Mouse (Mus musculus) macrophage (primary cell): ENCODE measurements around the gene Srgap1. TPM values are rescaled to one million over a fixed set of nuclear protein-coding genes. Genes with fewer than 3 reads are reported as not detected.

ENCODE experiments used
- H3K27ac ChIP-seq: fragments of 350-480 bp; formaldehyde crosslinking; 2 replicates; pipeline ENCODE4 v1.9.0; 2021
- H3K36me3 ChIP-seq: fragments of 350-480 bp; formaldehyde crosslinking; 2 replicates; pipeline ENCODE4 v1.9.0; 2021; ENCODE audit errors: inconsistent target
- H3K4me3 ChIP-seq: fragments of 350-480 bp; formaldehyde crosslinking; 2 replicates; pipeline ENCODE4 v1.9.0; 2021; ENCODE audit errors: inconsistent target
- H3K79me2 ChIP-seq: fragments of 350-480 bp; formaldehyde crosslinking; 2 replicates; pipeline ENCODE4 v1.9.0; 2021; ENCODE audit errors: inconsistent target
- WGBS: methylation state at CpG from one replicate; pipeline ENCODE4 v1.1.7; 2026; ENCODE audit warnings: inconsistent platforms; ENCODE audit not compliant: missing documents; 5-methylcytosine and 5-hydroxymethylcytosine counted together
- polyA plus RNA-seq: library from polyadenylated mRNA; stranded (reverse); fragments of 250-400 nt; gene quantifications from 3 replicates; pipeline ENCODE4 v1.2.4, GENCODE M21; 2018; ENCODE audit warnings: inconsistent platforms

Srgap1 gene
- polyA plus RNA-seq, 1 experiment from 2014 or later: 0.03 TPM

- Histone ChIP-seq H3K36me3 (no peaks in the 10 kb centered on the region), H3K79me2 (no peaks in the 10 kb centered on the region), H3K4me3 (no peak overlapping the region), H3K27ac (no peak overlapping the region)
- WGBS: 95% methylated on average over 5 of the region's 5 CpGs
These were observed 13.8 kb downstream of the Srgap1 start for GRCm38 (mm10) chr10:122033271-122033670.

- 87% methylated on average over 5 of the region's 5 CpGs for WGBS
- H3K27ac ChIP-seq: no peak overlapping the region
- H3K4me3 ChIP-seq: no peak overlapping the region
- no peaks in the 10 kb centered on the region for H3K79me2 ChIP-seq
- no peaks in the 10 kb centered on the region for H3K36me3 ChIP-seq
These were observed 16.7 kb downstream of the Srgap1 start for GRCm38 (mm10) chr10:122030420-122030819.

GRCm38 (mm10) chr10:122029738-122030137 lies 17.4 kb downstream of the Srgap1 start:
- WGBS: 24% methylated on average over 7 of the region's 7 CpGs
- H3K27ac ChIP-seq: no peak overlapping the region
- H3K4me3 ChIP-seq: no peak overlapping the region
- H3K79me2 ChIP-seq: no peaks in the 10 kb centered on the region
- H3K36me3 ChIP-seq: no peaks in the 10 kb centered on the region

GRCm38 (mm10) chr10:122025198-122025597 lies 21.9 kb downstream of the Srgap1 start:
- 93% methylated on average over 6 of the region's 6 CpGs for WGBS
- Histone ChIP-seq H3K4me3 (no peak overlapping the region), H3K27ac (no peak overlapping the region), H3K79me2 (no peaks in the 10 kb centered on the region), H3K36me3 (no peaks in the 10 kb centered on the region)

- 97% methylated on average over 5 of the region's 5 CpGs for WGBS
- no peak overlapping the region for H3K4me3 ChIP-seq
- H3K36me3 ChIP-seq: no peaks in the 10 kb centered on the region
- H3K79me2 ChIP-seq: no peaks in the 10 kb centered on the region
- no peak overlapping the region for H3K27ac ChIP-seq
These were observed 26.2 kb downstream of the Srgap1 start for GRCm38 (mm10) chr10:122020906-122021305.

- Histone ChIP-seq H3K79me2 (no peaks in the 10 kb centered on the region), H3K27ac (no peak overlapping the region), H3K36me3 (no peaks in the 10 kb centered on the region), H3K4me3 (no peak overlapping the region)
- 73% methylated on average over 5 of the region's 5 CpGs for WGBS
These were observed 26.9 kb downstream of the Srgap1 start for GRCm38 (mm10) chr10:122020255-122020654.

GRCm38 (mm10) chr10:122018594-122019048 lies 28.5 kb downstream of the Srgap1 start:
- Histone ChIP-seq H3K4me3 (no peak overlapping the region), H3K79me2 (no peaks in the 10 kb centered on the region), H3K27ac (no peak overlapping the region), H3K36me3 (no peaks in the 10 kb centered on the region)
- WGBS: 94% methylated on average over 10 of the region's 10 CpGs

GRCm38 (mm10) chr10:122017743-122018142 lies 29.4 kb downstream of the Srgap1 start:
- H3K79me2 ChIP-seq: no peaks in the 10 kb centered on the region
- WGBS: 93% methylated on average over 8 of the region's 8 CpGs
- H3K36me3 ChIP-seq: no peaks in the 10 kb centered on the region
- no peak overlapping the region for H3K4me3 ChIP-seq
- no peak overlapping the region for H3K27ac ChIP-seq

- 89% methylated on average over 5 of the region's 5 CpGs for WGBS
- Histone ChIP-seq H3K36me3 (no peaks in the 10 kb centered on the region), H3K79me2 (no peaks in the 10 kb centered on the region), H3K27ac (no peak overlapping the region), H3K4me3 (no peak overlapping the region)
These were observed 30.1 kb downstream of the Srgap1 start for GRCm38 (mm10) chr10:122017063-122017462.

- no peak overlapping the region for H3K4me3 ChIP-seq
- WGBS: 91% methylated on average over 3 of the region's 3 CpGs
- no peaks in the 10 kb centered on the region for H3K36me3 ChIP-seq
- no peaks in the 10 kb centered on the region for H3K79me2 ChIP-seq
- no peak overlapping the region for H3K27ac ChIP-seq
These were observed 30.5 kb downstream of the Srgap1 start for GRCm38 (mm10) chr10:122016631-122017030.

- Histone ChIP-seq H3K79me2 (no peaks in the 10 kb centered on the region), H3K36me3 (no peaks in the 10 kb centered on the region), H3K27ac (no peak overlapping the region), H3K4me3 (no peak overlapping the region)
- 89% methylated on average over 6 of the region's 6 CpGs for WGBS
These were observed 34.8 kb downstream of the Srgap1 start for GRCm38 (mm10) chr10:122012321-122012720.

GRCm38 (mm10) chr10:122008731-122009391 lies 38.3 kb downstream of the Srgap1 start:
- Histone ChIP-seq H3K79me2 (no peaks in the 10 kb centered on the region), H3K27ac (no peak overlapping the region), H3K4me3 (no peak overlapping the region), H3K36me3 (no peaks in the 10 kb centered on the region)
- WGBS: 31% methylated on average over 12 of the region's 12 CpGs

- H3K27ac ChIP-seq: no peak overlapping the region
- no peaks in the 10 kb centered on the region for H3K79me2 ChIP-seq
- no peak overlapping the region for H3K4me3 ChIP-seq
- WGBS: 34% methylated on average over 2 of the region's 2 CpGs
- H3K36me3 ChIP-seq: no peaks in the 10 kb centered on the region
These were observed 38.8 kb downstream of the Srgap1 start for GRCm38 (mm10) chr10:122008370-122008730.

- Histone ChIP-seq H3K4me3 (no peak overlapping the region), H3K36me3 (no peaks in the 10 kb centered on the region), H3K79me2 (no peaks in the 10 kb centered on the region), H3K27ac (no peak overlapping the region)
- WGBS: 86% methylated on average over 5 of the region's 5 CpGs
These were observed 40.5 kb downstream of the Srgap1 start for GRCm38 (mm10) chr10:122006606-122007005.

GRCm38 (mm10) chr10:122006151-122006550 lies 41.0 kb downstream of the Srgap1 start:
- Histone ChIP-seq H3K27ac (no peak overlapping the region), H3K4me3 (no peak overlapping the region), H3K79me2 (no peaks in the 10 kb centered on the region), H3K36me3 (no peaks in the 10 kb centered on the region)
- WGBS: 63% methylated on average over 6 of the region's 6 CpGs

GRCm38 (mm10) chr10:122005560-122005959 lies 41.6 kb downstream of the Srgap1 start:
- 39% methylated on average over 6 of the region's 6 CpGs for WGBS
- Histone ChIP-seq H3K36me3 (no peaks in the 10 kb centered on the region), H3K4me3 (no peak overlapping the region), H3K27ac (no peak overlapping the region), H3K79me2 (no peaks in the 10 kb centered on the region)
